In the genomic region with DNA sequence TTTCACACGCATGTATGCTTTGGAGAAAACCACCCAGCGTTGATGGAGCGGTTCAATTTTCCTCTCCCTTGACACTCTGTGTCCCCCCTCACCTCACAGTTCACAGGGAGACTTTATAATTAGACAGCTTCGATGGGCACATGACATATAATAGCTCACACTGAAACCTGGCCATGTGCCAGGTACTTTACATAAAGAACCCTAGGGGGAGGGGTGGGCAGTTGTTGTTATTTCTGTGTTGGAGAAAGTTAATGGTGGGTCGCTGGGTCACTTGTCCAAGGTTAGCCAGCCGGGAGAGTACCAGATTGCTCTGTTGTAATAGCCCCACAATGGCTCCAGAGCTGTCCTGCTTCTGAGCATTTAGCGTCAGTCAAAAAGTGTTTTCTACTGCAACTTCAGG, we compare ENCODE assay signal across 11 mouse cellular contexts.
DNase-seq lines count a peak whose midpoint lies in the region; ATAC-seq and TF ChIP-seq lines count a peak whose summit lies in the region.
"Had no signal": no experiment of that assay in that cellular context is flagged by ENCODE, and none has a peak within 500 bp of the region (broad histone marks: within the 10 kb centered on the region; RNA-seq: fewer than 3 reads in every experiment).

No protein-coding gene starts in this region.

- H3K4me2 ChIP-seq in forebrain, embryonic 15.5 days (replicated peaks) = no peak overlapping the region
- no peak overlapping the region for H3K4me2 ChIP-seq in kidney, postnatal 0 days (ENCODE audit: low read length)
- H3K4me2 ChIP-seq: embryonic facial prominence, embryonic 12.5 days had no signal

- intact Hi-C loops in heart, postnatal 10 days (cut with DNase I) = no loop called here
- intact Hi-C loops in left cerebral cortex, postnatal 14 days (cut with DNase I) = no loop called here
- intact Hi-C loops in gastrocnemius, postnatal 36 days (cut with DNase I) = no loop called here

- no peaks in the 10 kb centered on the region; the same call in 1 of the 2 replicates for H3K9me3 ChIP-seq in forebrain, embryonic 15.5 days
- H3K9me3 ChIP-seq in kidney, postnatal 0 days (replicated peaks; ENCODE audit: low read length) = no peaks in the 10 kb centered on the region

- WGBS in forebrain, embryonic 15.5 days = 14% methylated on average over 7 of the region's 7 CpGs
- 20% methylated on average over 7 of the region's 7 CpGs for WGBS in kidney, postnatal 0 days

- DNase-seq in cerebellum, adult 11-12 months = peak; percentile 6
- no peak for DNase-seq in cerebellum, adult 18-20 months
- peak; percentile 4 to 6 for DNase-seq in heart, postnatal 10 days
- DNase-seq in heart, adult 8-10 months (ENCODE audit: low spot score) = no peak
- peak; percentile 57 for DNase-seq in kidney, postnatal 0 days (ENCODE audit: low spot score)
- DNase-seq in left cerebral cortex, postnatal 14 days (ENCODE audit: low spot score in 2 of 2) = no peak
- no peak for DNase-seq in gastrocnemius, postnatal 36 days
- DNase-seq: adrenal gland, adult 2 months; right cerebral cortex, postnatal 14 days had no signal

- no peaks in the 10 kb centered on the region for H3K36me3 ChIP-seq in forebrain, embryonic 15.5 days
- H3K36me3 ChIP-seq in kidney, postnatal 0 days (ENCODE audit: insufficient read depth, low read length) = no peaks in the 10 kb centered on the region
- H3K36me3 ChIP-seq: embryonic facial prominence, embryonic 12.5 days had no signal

- 0 out of 2 replicates have a peak overlapping the region, but pooled peaks have one; percentile 1 for H3K27ac ChIP-seq in forebrain, embryonic 15.5 days (replicated peaks)
- H3K27ac ChIP-seq in kidney, postnatal 0 days = no peak overlapping the region
- H3K27ac ChIP-seq: embryonic facial prominence, embryonic 12.5 days had no signal

- no peak overlapping the region for H3K4me3 ChIP-seq in forebrain, embryonic 15.5 days
- no peak overlapping the region for H3K4me3 ChIP-seq in kidney, postnatal 0 days (replicated peaks; ENCODE audit: low read depth, low read length)
- H3K4me3 ChIP-seq: embryonic facial prominence, embryonic 12.5 days had no signal

- H3K4me1 ChIP-seq in forebrain, embryonic 15.5 days = peaks cover 25% of the 10 kb centered on the region
- H3K4me1 ChIP-seq in kidney, postnatal 0 days (replicated peaks; ENCODE audit: insufficient read depth, low read length) = 0 out of 2 replicates have a peak, but pooled peaks cover 7% of the 10 kb centered on the region

- H3K9ac ChIP-seq in forebrain, embryonic 15.5 days (replicated peaks) = no peak overlapping the region
- H3K9ac ChIP-seq in kidney, postnatal 0 days (ENCODE audit: low read depth, low read length) = no peak overlapping the region
- H3K9ac ChIP-seq: embryonic facial prominence, embryonic 12.5 days had no signal

- H3K27me3 ChIP-seq in forebrain, embryonic 15.5 days = no peaks in the 10 kb centered on the region
- H3K27me3 ChIP-seq in kidney, postnatal 0 days (ENCODE audit: insufficient read depth, low read length) = no peaks in the 10 kb centered on the region
- H3K27me3 ChIP-seq: embryonic facial prominence, embryonic 12.5 days had no signal

- ATAC-seq in forebrain, embryonic 15.5 days (replicated peaks) = peak; percentile 49; the same call in 1 of the 2 replicates
- ATAC-seq in kidney, postnatal 0 days (replicated peaks; ENCODE audit: low FRiP score, low read depth) = 0 out of 2 replicates have a peak, but pooled peaks have one; percentile 43

- TF ChIP-seq CTCF in kidney, postnatal 0 days (IDR thresholded peaks at IDR 0.05; ENCODE audit: low read depth) = no peak

Comparison
In these comparisons a context has a peak if more than half of its experiments do, and no peak if none do; other contexts are left out.
1. DNase-seq: peak in cerebellum, adult 11-12 months (single experiment), heart, postnatal 10 days (2 of 2) and kidney, postnatal 0 days (single experiment); none in cerebellum, adult 18-20 months (0 of 2), heart, adult 8-10 months (single experiment), left cerebral cortex, postnatal 14 days (0 of 2) and gastrocnemius, postnatal 36 days (0 of 2).